Mouse (Mus musculus) gastrocnemius, postnatal 36 days (tissue): Measurements from ENCODE around the gene Rnft1. TPM values are rescaled to one million over a fixed set of nuclear protein-coding genes. Genes with fewer than 3 reads are reported as not detected.
A peak's percentile ranks its signal among the peaks of the same experiment; 100 is the strongest.
"Not testable (repeated sequence)": the region's sequence is repeated elsewhere in the genome, so short reads cannot be mapped to it uniquely, and the experiment has no call there.

Experiments used
- DNase-seq, 2 experiments: peaks; one replicate each; pipeline ENCODE4 v3.0.0; 2022
- intact Hi-C: fragments of 180-260 bp; cut with DNase I; formaldehyde crosslinking; loops from one replicate; pipeline ENCODE4 v1.15.1; 2025
- long read RNA-seq, 2 experiments: library from polyadenylated mRNA; stranded (forward); transcript quantifications; one replicate each; pipeline ENCODE4 v2.0.0; 2021
- total RNA-seq, 2 experiments: library from RNA; stranded (reverse); gene quantifications; 2 replicates each; pipeline ENCODE4 v1.2.3; 2021

The Rnft1 gene
- total RNA-seq = 10 to 100 TPM; 39.5 to 42.6 TPM
- long read RNA-seq, experiment 1, full-length matches to known transcripts = 65 of 74 reads
- long read RNA-seq, experiment 1, partial matches to known transcripts = 2 of 74 reads
- long read RNA-seq, experiment 1, other reads (novel, unspliced or antisense) = 7 of 74 reads
- long read RNA-seq, experiment 2, full-length matches to known transcripts = 56 of 63 reads
- long read RNA-seq, experiment 2, partial matches to known transcripts = 2 of 63 reads
- long read RNA-seq, experiment 2, other reads (novel, unspliced or antisense) = 5 of 63 reads

- DNase-seq = peak; percentile 97 to 99
- intact Hi-C loops = no loop called here
Measured at GRCm38 (mm10) chr11:86484101-86484868, at the start of gene Rnft1. TSS of gene Rnft1 (plus strand) at chr11:86484657.

- intact Hi-C loops = no loop called here
- DNase-seq = no peak
Measured at GRCm38 (mm10) chr11:86436843-86437242, 47.6 kb upstream of the Rnft1 start.

- intact Hi-C loops = no loop called here
- no peak for DNase-seq
Measured at GRCm38 (mm10) chr11:86438261-86438660, 46.2 kb upstream of the Rnft1 start.

- intact Hi-C loops = no loop called here
- no peak for DNase-seq
Measured at GRCm38 (mm10) chr11:86440791-86441190, 43.7 kb upstream of the Rnft1 start.

- intact Hi-C loops = no loop called here
- DNase-seq = no peak
Measured at GRCm38 (mm10) chr11:86453991-86454390, 30.5 kb upstream of the Rnft1 start.

GRCm38 (mm10) chr11:86457545-86457944 is 26.9 kb upstream of the Rnft1 start:
- no peak for DNase-seq
- intact Hi-C loops = no loop called here

- intact Hi-C loops = no loop called here
- no peak for DNase-seq
Measured at GRCm38 (mm10) chr11:86458866-86459265, 25.6 kb upstream of the Rnft1 start.

- DNase-seq = no peak
- intact Hi-C loops = no loop called here
Measured at GRCm38 (mm10) chr11:86462579-86462978, 21.9 kb upstream of the Rnft1 start.

- intact Hi-C loops = not testable (repeated sequence)
- peak in 1 of 2 experiments; percentile 17 for DNase-seq
Measured at GRCm38 (mm10) chr11:86464275-86464674, 20.2 kb upstream of the Rnft1 start.

GRCm38 (mm10) chr11:86468345-86468744 is 16.1 kb upstream of the Rnft1 start:
- no peak for DNase-seq
- intact Hi-C loops = no loop called here

- DNase-seq = no peak
- intact Hi-C loops = no loop called here
Measured at GRCm38 (mm10) chr11:86468971-86469370, 15.5 kb upstream of the Rnft1 start.

GRCm38 (mm10) chr11:86471785-86472184 is 12.7 kb upstream of the Rnft1 start:
- no peak for DNase-seq
- intact Hi-C loops = no loop called here

- intact Hi-C loops = no loop called here
- no peak for DNase-seq
Measured at GRCm38 (mm10) chr11:86472771-86473171, 11.7 kb upstream of the Rnft1 start.

GRCm38 (mm10) chr11:86473576-86473975 is 10.9 kb upstream of the Rnft1 start:
- DNase-seq = no peak
- intact Hi-C loops = no loop called here

GRCm38 (mm10) chr11:86484910-86485510 is 553 bp downstream of the Rnft1 start:
- peak; percentile 27 to 30 for DNase-seq
- intact Hi-C loops = no loop called here

- intact Hi-C loops = no loop called here
- no peak for DNase-seq
Measured at GRCm38 (mm10) chr11:86490782-86491181, 6.3 kb downstream of the Rnft1 start.

GRCm38 (mm10) chr11:86497356-86497755 is 12.9 kb downstream of the Rnft1 start:
- DNase-seq = no peak
- intact Hi-C loops = no loop called here

- intact Hi-C loops = no loop called here
- DNase-seq = no peak
Measured at GRCm38 (mm10) chr11:86497908-86498307, 13.5 kb downstream of the Rnft1 start.

GRCm38 (mm10) chr11:86500795-86501194 is 16.3 kb downstream of the Rnft1 start:
- intact Hi-C loops = no loop called here
- DNase-seq = no peak

- intact Hi-C loops = no loop called here
Measured at GRCm38 (mm10) chr11:86503121-86503520, 18.7 kb downstream of the Rnft1 start.

GRCm38 (mm10) chr11:86507334-86507733 is 22.9 kb downstream of the Rnft1 start:
- no peak for DNase-seq
- intact Hi-C loops = loop anchor here (5.0 kb wide), 1 partner anchor 230 kb away; no protein-coding TSS in a partner anchor

More at GRCm38 (mm10) chr11:86503121-86503520, 18.7 kb downstream of the Rnft1 start:
- DNase-seq = no peak
